Mouse (Mus musculus) kidney, adult 2 months (tissue): ENCODE measurements around the gene Tet3. TPM values are rescaled to one million over a fixed set of nuclear protein-coding genes. Genes with fewer than 3 reads are reported as not detected.

Experiments used
- DNase-seq: peaks from one replicate; pipeline ENCODE4 v3.0.0; 2021
- H3K27ac ChIP-seq: fragments of 200-500 bp; 2 replicates; pipeline ENCODE4 v1.5.1; 2012; ENCODE audit warnings: low read depth, low read length, control low read depth, inconsistent platforms; ENCODE audit not compliant: insufficient read depth
- H3K27me3 ChIP-seq: fragments of 200-500 bp; replicated peaks from 2 replicates; pipeline ENCODE4 v1.6.1; 2012; ENCODE audit warnings: mild to moderate bottlenecking, moderate library complexity, low read length, inconsistent platforms; ENCODE audit not compliant: control insufficient read depth, insufficient read depth
- H3K36me3 ChIP-seq: fragments of 200-500 bp; 2 replicates; pipeline ENCODE4 v1.6.1; 2012; ENCODE audit warnings: mild to moderate bottlenecking, moderate library complexity, low read length, inconsistent platforms; ENCODE audit not compliant: control insufficient read depth, insufficient read depth
- H3K4me1 ChIP-seq: fragments of 200-500 bp; 2 replicates; pipeline ENCODE4 v1.6.1; 2011; ENCODE audit warnings: low read length; ENCODE audit not compliant: control insufficient read depth, insufficient read depth
- H3K4me3 ChIP-seq: fragments of 200-500 bp; 2 replicates; pipeline ENCODE4 v1.5.1; 2011; ENCODE audit warnings: mild to moderate bottlenecking, low read depth, low read length, control low read depth; ENCODE audit not compliant: insufficient read depth
- CTCF ChIP-seq: fragments of 200-500 bp; conservative IDR thresholded peaks from 2 replicates; pipeline ENCODE4 v1.5.1; 2011; ENCODE audit warnings: low read depth, mild to moderate bottlenecking, control low read depth, low read length, moderate library complexity, mixed read lengths; ENCODE audit not compliant: insufficient read depth, insufficient read length
- POLR2A ChIP-seq: fragments of 200-500 bp; IDR thresholded peaks from one replicate; pipeline ENCODE4 v1.6.1; 2011; ENCODE audit warnings: low read depth, low read length, control low read depth
- WGBS: fragments of 180-500 bp; shearing (Covaris S2); methylation state at CpG from one replicate; pipeline ENCODE4 v1.1.7; 2018; 5-methylcytosine and 5-hydroxymethylcytosine counted together
- polyA plus RNA-seq: library from polyadenylated mRNA; depleted of rRNA; stranded (reverse); fragments of >200 nt; gene quantifications from 2 replicates; pipeline ENCODE4 v1.2.3, GENCODE M21; 2012

Tet3 gene
- polyA plus RNA-seq, 1 experiment: 8.0 TPM

- WGBS: 35% methylated on average over 3 of the region's 3 CpGs
- Histone ChIP-seq H3K4me3 (peak overlapping the region; percentile 59; the same call in 1 of the 2 replicates), H3K27me3 (no peaks in the 10 kb centered on the region), H3K36me3 (no peaks in the 10 kb centered on the region), H3K4me1 (peaks cover 43% of the 10 kb centered on the region), H3K27ac (no peak overlapping the region)
- TF ChIP-seq CTCF: no peak
- TF ChIP-seq POLR2A: no peak
- DNase-seq: no peak
Measured at GRCm38 (mm10) chr6:83440197-83440509, 18.7 kb downstream of the Tet3 start.

GRCm38 (mm10) chr6:83439781-83440180, 19.1 kb downstream of the Tet3 start:
- peak; percentile 42 for DNase-seq
- WGBS: 40% methylated on average over 5 of the region's 5 CpGs
- Histone ChIP-seq H3K4me1 (peaks cover 40% of the 10 kb centered on the region), H3K27me3 (no peaks in the 10 kb centered on the region), H3K36me3 (no peaks in the 10 kb centered on the region), H3K4me3 (no peak overlapping the region; the same call in 1 of the 2 replicates), H3K27ac (no peak overlapping the region)
- TF ChIP-seq CTCF (no peak), POLR2A (no peak)

GRCm38 (mm10) chr6:83439119-83439767, 19.6 kb downstream of the Tet3 start:
- DNase-seq: no peak
- TF ChIP-seq CTCF (no peak), POLR2A (no peak)
- Histone ChIP-seq H3K27me3 (no peaks in the 10 kb centered on the region), H3K4me1 (peaks cover 34% of the 10 kb centered on the region), H3K36me3 (no peaks in the 10 kb centered on the region), H3K4me3 (no peak overlapping the region), H3K27ac (no peak overlapping the region)
- 81% methylated on average over 13 of the region's 13 CpGs for WGBS

- WGBS: 79% methylated on average over 3 of the region's 3 CpGs
- TF ChIP-seq CTCF (no peak), POLR2A (no peak)
- peaks cover 34% of the 10 kb centered on the region for H3K4me1 ChIP-seq
- DNase-seq: no peak
- H3K36me3 ChIP-seq: no peaks in the 10 kb centered on the region
- no peak overlapping the region for H3K4me3 ChIP-seq
- H3K27me3 ChIP-seq: no peaks in the 10 kb centered on the region
- no peak overlapping the region for H3K27ac ChIP-seq
Measured at GRCm38 (mm10) chr6:83438584-83438983, 20.3 kb downstream of the Tet3 start.

GRCm38 (mm10) chr6:83437802-83438201, 21.1 kb downstream of the Tet3 start:
- H3K4me1 ChIP-seq: peaks cover 33% of the 10 kb centered on the region
- TF ChIP-seq POLR2A: no peak
- no peak for TF ChIP-seq CTCF
- no peak overlapping the region for H3K27ac ChIP-seq
- no peaks in the 10 kb centered on the region for H3K27me3 ChIP-seq
- H3K4me3 ChIP-seq: no peak overlapping the region
- 46% methylated on average over 3 of the region's 3 CpGs for WGBS
- DNase-seq: no peak
- no peaks in the 10 kb centered on the region for H3K36me3 ChIP-seq

GRCm38 (mm10) chr6:83437225-83437624, 21.7 kb downstream of the Tet3 start:
- no peaks in the 10 kb centered on the region for H3K27me3 ChIP-seq
- no peak overlapping the region for H3K27ac ChIP-seq
- no peaks in the 10 kb centered on the region for H3K36me3 ChIP-seq
- no peak for TF ChIP-seq POLR2A
- TF ChIP-seq CTCF: no peak
- H3K4me3 ChIP-seq: no peak overlapping the region
- no peak for DNase-seq
- H3K4me1 ChIP-seq: peaks cover 32% of the 10 kb centered on the region
- 57% methylated on average over 3 of the region's 3 CpGs for WGBS

GRCm38 (mm10) chr6:83436547-83436946, 22.3 kb downstream of the Tet3 start:
- Histone ChIP-seq H3K27me3 (no peaks in the 10 kb centered on the region), H3K36me3 (no peaks in the 10 kb centered on the region), H3K4me3 (no peak overlapping the region), H3K4me1 (peaks cover 27% of the 10 kb centered on the region), H3K27ac (no peak overlapping the region)
- TF ChIP-seq POLR2A: no peak
- no peak for TF ChIP-seq CTCF
- WGBS: 78% methylated on average over 4 of the region's 4 CpGs
- DNase-seq: no peak

DNA sequence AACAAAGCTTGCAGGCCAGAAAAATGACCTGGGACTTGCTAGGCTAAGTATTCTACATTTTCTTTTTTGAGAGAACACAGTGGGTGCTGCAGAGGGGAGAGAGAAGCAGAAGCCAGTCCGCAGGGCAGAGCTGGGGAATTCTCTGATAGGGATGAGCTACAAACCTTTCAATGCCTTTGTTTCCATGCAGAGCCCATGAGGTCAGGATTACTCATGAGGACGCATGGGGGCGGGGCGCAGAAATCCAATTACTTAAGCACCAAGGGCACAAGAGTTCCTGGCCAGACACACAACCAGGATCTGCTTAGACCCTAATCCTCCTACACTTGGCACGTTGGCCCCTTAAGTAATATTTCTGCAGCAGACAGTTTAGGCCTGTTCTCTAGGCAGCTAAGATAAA, 23.7 kb downstream of the Tet3 start:
- H3K4me3 ChIP-seq: no peak overlapping the region
- no peak for TF ChIP-seq POLR2A
- no peak for TF ChIP-seq CTCF
- peaks cover 23% of the 10 kb centered on the region for H3K4me1 ChIP-seq
- H3K27ac ChIP-seq: no peak overlapping the region
- DNase-seq: no peak
- 62% methylated on average over 5 of the region's 5 CpGs for WGBS
- H3K27me3 ChIP-seq: no peaks in the 10 kb centered on the region
- no peaks in the 10 kb centered on the region for H3K36me3 ChIP-seq
